Mouse (Mus musculus) heart, postnatal 0 days (tissue): ENCODE measurements around the gene St7l.

Experiments used
- CTCF ChIP-seq: IDR thresholded peaks from 2 replicates; pipeline ENCODE4 v1.5.1; 2016; ENCODE audit warnings: antibody characterized with exemption, control low read depth, low read depth
- EP300 ChIP-seq: IDR thresholded peaks from 2 replicates; pipeline ENCODE4 v1.6.1; 2016; ENCODE audit warnings: antibody characterized with exemption, low read depth

DNA sequence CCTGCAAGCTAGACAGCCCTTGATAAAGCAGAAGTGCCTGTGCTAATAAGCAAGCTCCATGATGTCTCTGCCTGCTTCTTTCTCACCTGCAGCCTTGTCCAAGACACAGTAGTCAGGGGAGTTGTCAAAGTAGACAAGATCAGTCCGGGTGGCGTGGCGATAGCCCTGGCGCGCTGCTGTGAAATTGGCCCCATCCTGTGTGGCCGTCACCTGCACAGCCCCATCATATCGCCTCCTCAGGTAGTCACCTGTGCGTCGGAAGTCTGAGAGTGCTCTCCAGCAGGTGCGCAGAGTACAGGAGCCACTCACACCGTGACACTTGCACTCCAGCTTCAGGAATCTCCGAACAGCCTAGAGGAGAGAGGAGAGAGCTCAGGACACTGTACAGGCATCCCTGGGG lies 87.1 kb downstream of the St7l start:
- TF ChIP-seq EP300 (no peak), CTCF (no peak)
